Mouse (Mus musculus) brain, adult 2 months (tissue): ENCODE measurements around the gene Adk.
"Not testable (repeated sequence)": the region's sequence is repeated elsewhere in the genome, so short reads cannot be mapped to it uniquely, and the experiment has no call there.

ENCODE experiments used
- DNase-seq: peaks from one replicate; pipeline ENCODE4 v3.0.0; 2011; ENCODE audit warnings: low read depth, low spot score

The Adk gene

DNA sequence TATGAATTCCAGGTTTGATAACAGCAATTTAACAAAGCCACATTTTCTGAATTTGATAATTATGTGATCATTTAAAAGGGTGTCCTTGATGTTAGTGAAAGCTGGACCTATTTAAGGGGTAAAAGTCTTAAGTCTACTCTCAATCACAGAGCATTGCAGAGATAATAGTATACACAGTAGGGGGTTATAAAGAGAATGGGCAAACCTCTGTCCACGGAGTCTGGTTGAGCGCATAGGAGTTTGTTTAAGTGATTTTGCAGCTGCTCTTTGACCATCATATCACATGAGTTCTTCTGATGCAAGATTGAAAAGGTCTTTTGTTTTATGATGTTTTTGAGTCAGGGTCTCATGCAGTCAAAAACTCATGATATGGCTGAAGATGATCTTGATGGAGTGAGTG is 431.8 kb downstream of the Adk start:
- DNase-seq: no peak

DNA sequence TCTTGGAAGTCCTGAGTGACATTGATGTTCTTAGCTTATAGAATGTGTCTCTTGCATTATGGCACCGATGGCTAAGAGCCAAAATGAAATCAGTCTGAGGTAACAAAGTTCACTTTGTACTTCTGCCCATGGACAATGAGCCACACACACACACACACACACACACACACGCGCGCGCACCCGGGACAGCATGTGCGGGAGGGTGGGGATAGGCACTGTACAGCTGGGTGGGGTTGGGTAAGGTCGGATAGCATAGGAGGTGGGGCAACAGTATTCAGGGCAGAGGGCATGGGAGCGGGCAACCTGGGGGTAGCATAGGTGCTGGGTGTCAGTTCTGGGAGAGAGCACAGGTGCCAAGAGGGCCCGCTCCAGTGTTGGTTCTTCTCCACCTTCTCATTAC is 432.3 kb downstream of the Adk start:
- no peak for DNase-seq

GRCm38 (mm10) chr14:21485961-21486520 is 433.7 kb downstream of the Adk start:
- DNase-seq: no peak

DNA sequence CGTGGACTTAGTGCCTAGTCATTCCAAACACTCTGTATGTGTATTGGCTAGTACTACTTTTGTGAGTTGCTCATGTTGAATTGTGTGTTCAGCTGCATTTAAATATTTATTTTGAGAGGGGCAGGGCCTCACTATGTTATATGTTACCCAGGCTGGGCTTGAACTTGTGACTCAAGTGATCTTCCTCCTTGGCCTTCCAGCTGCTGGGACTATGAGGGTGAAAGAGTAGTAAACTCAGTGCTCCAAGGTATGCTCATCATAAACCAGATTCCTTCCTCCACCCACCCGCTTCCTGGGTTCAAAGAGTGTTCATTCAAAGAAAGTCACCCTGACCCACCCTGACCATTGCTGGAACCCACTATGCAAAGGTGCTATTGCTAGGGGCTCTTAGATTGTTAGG is 434.8 kb downstream of the Adk start:
- not testable (repeated sequence) for DNase-seq

- not testable (repeated sequence) for DNase-seq
Observed at GRCm38 (mm10) chr14:21488426-21489115, 436.2 kb downstream of the Adk start.

- no peak for DNase-seq
Observed at GRCm38 (mm10) chr14:21489116-21489485, 436.7 kb downstream of the Adk start.

- no peak for DNase-seq
Observed at GRCm38 (mm10) chr14:21490141-21490540, 437.8 kb downstream of the Adk start.
